Mouse (Mus musculus) forebrain, embryonic 13.5 days (tissue): ENCODE data around the gene Cops7a. TPM values are rescaled to one million over a fixed set of nuclear protein-coding genes. Genes with fewer than 3 reads are reported as not detected.

Experiments used
- ATAC-seq: fragments of 200-750 bp; cut with Nextera tagmentation; 2 replicates; pipeline ENCODE4 v1.8.0; 2017
- H3K27ac ChIP-seq: fragments of 300-500 bp; sonication (generic); 2 replicates; pipeline ENCODE4 v1.5.1; 2015; ENCODE audit warnings: inconsistent platforms, mild to moderate bottlenecking, moderate library complexity
- H3K27me3 ChIP-seq: fragments of 300-500 bp; sonication (generic); 2 replicates; pipeline ENCODE4 v1.6.1; 2015; ENCODE audit warnings: mild to moderate bottlenecking, inconsistent platforms
- H3K36me3 ChIP-seq: fragments of 300-500 bp; sonication (generic); 2 replicates; pipeline ENCODE4 v1.6.1; 2015; ENCODE audit warnings: mild to moderate bottlenecking, inconsistent platforms; ENCODE audit not compliant: poor library complexity, severe bottlenecking
- H3K4me1 ChIP-seq: fragments of 300-500 bp; sonication (generic); 2 replicates; pipeline ENCODE4 v1.6.1; 2015; ENCODE audit warnings: inconsistent platforms
- H3K4me2 ChIP-seq: fragments of 300-500 bp; sonication (generic); 2 replicates; pipeline ENCODE4 v1.6.1; 2015; ENCODE audit warnings: inconsistent platforms, mild to moderate bottlenecking, moderate library complexity
- H3K4me3 ChIP-seq: fragments of 300-500 bp; sonication (generic); 2 replicates; pipeline ENCODE4 v1.5.1; 2015; ENCODE audit warnings: mild to moderate bottlenecking, inconsistent platforms
- H3K9ac ChIP-seq: fragments of 300-500 bp; sonication (generic); 2 replicates; pipeline ENCODE4 v1.6.1; 2015; ENCODE audit warnings: mild to moderate bottlenecking, inconsistent platforms
- H3K9me3 ChIP-seq: fragments of 300-500 bp; sonication (generic); replicated peaks from 2 replicates; pipeline ENCODE4 v1.6.1; 2016; ENCODE audit warnings: inconsistent platforms
- WGBS: fragments of 180-500 bp; shearing (Covaris S2); methylation state at CpG from one replicate; pipeline ENCODE4 v1.1.7; 2015; 5-methylcytosine and 5-hydroxymethylcytosine counted together
- polyA plus RNA-seq: library from polyadenylated mRNA; unstranded; fragments of >200 nt; fragmentation: Nextera tagmentation; extraction: Ambion mirVana; gene quantifications from 2 replicates; pipeline ENCODE4 v1.2.1, GENCODE M21; 2015

Gene Cops7a
- polyA plus RNA-seq, 1 experiment from 2014 or later: 89.0 TPM

GRCm38 (mm10) chr6:124930231-124930630 lies 35.1 kb downstream of the Cops7a start:
- H3K9ac ChIP-seq: peak overlapping the region; percentile 95
- H3K27ac ChIP-seq: peak overlapping the region; percentile 94
- H3K27me3 ChIP-seq: no peaks in the 10 kb centered on the region
- H3K4me3 ChIP-seq: peak overlapping the region; percentile 92
- H3K9me3 ChIP-seq: no peaks in the 10 kb centered on the region
- no peak for ATAC-seq
- 39% methylated on average over 1 of the region's 1 CpGs for WGBS
- peak overlapping the region; percentile 87 for H3K4me2 ChIP-seq
- peaks cover 23% of the 10 kb centered on the region for H3K36me3 ChIP-seq
- peaks cover 27% of the 10 kb centered on the region for H3K4me1 ChIP-seq

GRCm38 (mm10) chr6:124925941-124926340 lies 39.4 kb downstream of the Cops7a start:
- ATAC-seq: no peak
- H3K4me1 ChIP-seq: peaks cover 30% of the 10 kb centered on the region
- H3K9me3 ChIP-seq: no peaks in the 10 kb centered on the region
- H3K4me3 ChIP-seq: no peak overlapping the region
- no peak overlapping the region for H3K27ac ChIP-seq
- no peaks in the 10 kb centered on the region for H3K27me3 ChIP-seq
- H3K4me2 ChIP-seq: no peak overlapping the region
- WGBS: 47% methylated on average over 5 of the region's 5 CpGs
- H3K9ac ChIP-seq: no peak overlapping the region
- no peaks in the 10 kb centered on the region for H3K36me3 ChIP-seq

DNA sequence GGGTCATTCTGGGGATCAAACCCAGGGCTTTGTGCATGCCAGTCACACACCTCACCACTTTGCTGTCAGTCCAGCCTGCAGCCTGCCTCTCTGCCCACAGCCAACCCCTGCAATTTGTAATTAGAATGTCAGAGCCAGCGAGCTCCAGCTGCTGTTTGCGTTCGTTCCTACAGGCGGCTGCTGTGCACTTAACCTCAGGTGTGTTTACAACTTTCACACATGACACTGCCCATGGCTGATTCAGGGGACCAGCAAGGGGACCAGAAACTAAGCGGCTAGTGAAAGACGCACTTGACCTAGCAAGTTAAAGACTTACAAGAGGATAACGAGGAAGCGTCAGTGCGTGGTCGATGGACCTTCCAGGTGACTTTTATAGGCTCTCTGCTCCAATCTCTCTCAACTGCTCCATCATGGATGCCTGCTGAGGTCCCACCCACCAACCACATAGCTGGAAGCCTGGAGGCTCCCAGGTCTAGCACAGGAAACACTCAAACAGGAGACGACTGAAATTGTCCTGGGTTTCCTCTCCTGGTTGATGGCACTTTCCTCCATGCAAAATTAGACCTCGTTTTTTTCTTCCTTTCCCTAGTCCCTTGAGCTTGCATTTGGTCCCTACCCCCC lies 40.1 kb downstream of the Cops7a start:
- no peak overlapping the region for H3K27ac ChIP-seq
- peaks cover 34% of the 10 kb centered on the region for H3K4me1 ChIP-seq
- 38% methylated on average over 12 of the region's 12 CpGs for WGBS
- H3K4me2 ChIP-seq: no peak overlapping the region
- H3K9me3 ChIP-seq: no peaks in the 10 kb centered on the region
- no peaks in the 10 kb centered on the region for H3K27me3 ChIP-seq
- no peak for ATAC-seq
- no peaks in the 10 kb centered on the region for H3K36me3 ChIP-seq
- H3K9ac ChIP-seq: no peak overlapping the region
- no peak overlapping the region for H3K4me3 ChIP-seq

GRCm38 (mm10) chr6:124921539-124921938 lies 43.8 kb downstream of the Cops7a start:
- no peaks in the 10 kb centered on the region for H3K9me3 ChIP-seq
- H3K27me3 ChIP-seq: no peaks in the 10 kb centered on the region
- H3K4me1 ChIP-seq: peaks cover 48% of the 10 kb centered on the region
- ATAC-seq: no peak
- no peaks in the 10 kb centered on the region for H3K36me3 ChIP-seq
- 74% methylated on average over 4 of the region's 4 CpGs for WGBS
- no peak overlapping the region for H3K9ac ChIP-seq
- peak overlapping the region; percentile 100 for H3K27ac ChIP-seq
- H3K4me2 ChIP-seq: no peak overlapping the region
- H3K4me3 ChIP-seq: no peak overlapping the region

DNA sequence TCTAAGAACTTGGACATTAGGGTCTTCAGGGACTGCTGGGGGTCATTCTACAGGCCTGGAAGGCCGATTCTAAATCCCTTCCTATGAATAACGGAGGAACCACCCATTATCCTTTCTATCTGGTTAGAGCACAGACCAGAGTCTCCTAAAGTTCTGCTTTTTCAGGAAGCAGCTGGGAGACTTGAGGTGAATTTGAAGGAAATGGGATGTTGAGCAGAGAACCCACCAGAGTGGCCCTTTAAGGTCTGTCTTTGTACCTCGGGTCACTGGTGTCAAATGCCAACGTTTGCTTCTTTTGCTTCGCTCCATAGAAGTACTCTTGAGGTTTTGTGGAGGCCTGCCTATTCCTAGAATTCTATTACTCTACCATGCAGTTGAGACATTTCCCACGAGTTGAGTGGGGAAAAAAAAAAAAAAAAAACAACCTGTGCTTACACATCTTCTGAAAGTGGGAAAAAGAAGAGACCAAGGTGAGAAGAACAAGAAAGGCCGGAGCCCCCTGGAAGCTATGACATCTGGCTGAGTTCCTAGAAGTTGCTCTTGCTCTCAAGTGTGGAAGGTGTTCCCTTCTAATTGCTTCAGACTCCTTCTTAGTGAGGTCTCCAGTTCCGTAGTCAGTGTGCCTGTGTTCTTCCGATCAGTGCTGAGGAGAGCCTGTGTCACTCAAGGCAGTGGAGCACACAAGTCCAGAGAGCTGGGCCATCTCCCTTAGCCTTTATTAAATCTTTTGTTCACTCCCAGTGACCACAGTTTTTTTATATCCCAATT lies 44.8 kb downstream of the Cops7a start:
- WGBS: 23% methylated on average over 9 of the region's 9 CpGs
- H3K9ac ChIP-seq: peak overlapping the region; percentile 54
- no peak for ATAC-seq
- H3K27ac ChIP-seq: peak overlapping the region; percentile 100
- no peaks in the 10 kb centered on the region for H3K9me3 ChIP-seq
- H3K4me1 ChIP-seq: peaks cover 51% of the 10 kb centered on the region
- no peaks in the 10 kb centered on the region for H3K36me3 ChIP-seq
- no peaks in the 10 kb centered on the region for H3K27me3 ChIP-seq
- peak overlapping the region; percentile 100 for H3K4me2 ChIP-seq
- H3K4me3 ChIP-seq: peak overlapping the region; percentile 96; the same call in 1 of the 2 replicates

- ATAC-seq: peak; percentile 84
- Histone ChIP-seq H3K9ac (peak within 1 kb of the TSS; percentile 100), H3K36me3 (peaks cover 3% of the 10 kb centered on the region), H3K4me3 (peak within 1 kb of the TSS; percentile 96), H3K9me3 (no peaks in the 10 kb centered on the region), H3K27me3 (no peaks in the 10 kb centered on the region), H3K4me2 (peak within 1 kb of the TSS; percentile 100), H3K27ac (peak within 1 kb of the TSS; percentile 100), H3K4me1 (peaks cover 52% of the 10 kb centered on the region)
- 0% methylated on average over 13 of the region's 13 CpGs for WGBS
Measured at GRCm38 (mm10) chr6:124919695-124920317, 45.5 kb downstream of the Cops7a start, which contains the start of gene Ptms. TSS of gene Ptms (minus strand) at chr6:124920103.

GRCm38 (mm10) chr6:124918890-124919627 lies 46.3 kb downstream of the Cops7a start:
- no peak for ATAC-seq
- WGBS: 16% methylated on average over 13 of the region's 14 CpGs
- no peaks in the 10 kb centered on the region for H3K9me3 ChIP-seq
- peak overlapping the region; percentile 96 for H3K4me3 ChIP-seq
- peak overlapping the region; percentile 100 for H3K27ac ChIP-seq
- H3K4me2 ChIP-seq: peak overlapping the region; percentile 100
- peaks cover 10% of the 10 kb centered on the region for H3K36me3 ChIP-seq
- H3K9ac ChIP-seq: peak overlapping the region; percentile 100
- H3K4me1 ChIP-seq: peaks cover 60% of the 10 kb centered on the region
- H3K27me3 ChIP-seq: no peaks in the 10 kb centered on the region

DNA sequence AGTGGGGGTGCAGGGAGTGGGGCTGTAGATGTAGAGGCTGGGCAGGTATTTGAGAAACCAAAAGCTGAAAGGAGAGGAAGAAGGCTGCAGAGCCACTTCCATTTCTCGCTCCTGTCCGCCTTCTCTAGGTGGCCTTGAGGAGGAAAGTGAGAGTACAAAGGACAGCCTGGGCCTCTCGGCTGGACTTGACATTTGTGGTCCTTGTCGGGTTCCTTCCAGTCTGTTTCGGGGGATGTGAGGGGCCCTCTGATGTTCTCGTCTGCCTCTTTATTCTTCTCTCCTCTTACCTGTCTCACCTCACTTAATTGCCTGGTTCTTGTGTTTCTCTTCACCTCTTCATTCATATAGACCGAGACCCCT lies 47.0 kb downstream of the Cops7a start:
- H3K27ac ChIP-seq: peak overlapping the region; percentile 100
- WGBS: 6% methylated on average over 7 of the region's 7 CpGs
- H3K9me3 ChIP-seq: no peaks in the 10 kb centered on the region
- peak overlapping the region; percentile 96 for H3K4me3 ChIP-seq
- ATAC-seq: no peak
- H3K27me3 ChIP-seq: no peaks in the 10 kb centered on the region
- peak overlapping the region; percentile 100 for H3K4me2 ChIP-seq
- H3K36me3 ChIP-seq: peaks cover 18% of the 10 kb centered on the region
- peak overlapping the region; percentile 100 for H3K9ac ChIP-seq
- H3K4me1 ChIP-seq: peaks cover 66% of the 10 kb centered on the region

GRCm38 (mm10) chr6:124917518-124918330 lies 47.6 kb downstream of the Cops7a start:
- H3K4me3 ChIP-seq: peak overlapping the region; percentile 96
- peaks cover 66% of the 10 kb centered on the region for H3K4me1 ChIP-seq
- H3K27me3 ChIP-seq: no peaks in the 10 kb centered on the region
- ATAC-seq: peak; percentile 73
- under 1% methylated on average over 58 of the region's 89 CpGs for WGBS
- H3K36me3 ChIP-seq: peaks cover 23% of the 10 kb centered on the region
- peak overlapping the region; percentile 100 for H3K27ac ChIP-seq
- H3K9ac ChIP-seq: peak overlapping the region; percentile 100
- no peaks in the 10 kb centered on the region for H3K9me3 ChIP-seq
- H3K4me2 ChIP-seq: peak overlapping the region; percentile 100

GRCm38 (mm10) chr6:124916695-124917517 lies 48.4 kb downstream of the Cops7a start:
- peaks cover 28% of the 10 kb centered on the region for H3K36me3 ChIP-seq
- peaks cover 63% of the 10 kb centered on the region for H3K4me1 ChIP-seq
- H3K27ac ChIP-seq: peak overlapping the region; percentile 100
- H3K27me3 ChIP-seq: no peaks in the 10 kb centered on the region
- peak overlapping the region; percentile 96 for H3K4me3 ChIP-seq
- under 1% methylated on average over 36 of the region's 67 CpGs for WGBS
- H3K9ac ChIP-seq: peak overlapping the region; percentile 100
- ATAC-seq: peak; percentile 64
- H3K9me3 ChIP-seq: no peaks in the 10 kb centered on the region
- peak overlapping the region; percentile 100 for H3K4me2 ChIP-seq
